Mouse (Mus musculus) cerebellum, adult 8-10 months (tissue): Measurements from ENCODE around the gene Tsga8.

Source experiments
- DNase-seq: peaks from one replicate; pipeline ENCODE4 v3.0.0; 2022

Tsga8 gene

GRCm38 (mm10) chrX:83487598-83487997 lies at the start of gene Tsga8:
TSS of gene Tsga8 (minus strand) at chrX:83487924.
- no peak for DNase-seq
